Mouse (Mus musculus) kidney, embryonic 15.5 days (tissue): ENCODE data around the gene Cabin1. TPM values are rescaled to one million over a fixed set of nuclear protein-coding genes. Genes with fewer than 3 reads are reported as not detected.

Source experiments
- ATAC-seq: fragments of 200-750 bp; cut with Nextera tagmentation; replicated peaks from 2 replicates; pipeline ENCODE4 v1.8.0; 2017; ENCODE audit warnings: moderate TSS enrichment; ENCODE audit not compliant: low FRiP score
- H3K27ac ChIP-seq: fragments of 300-500 bp; sonication (generic); 2 replicates; pipeline ENCODE4 v1.5.1; 2015; ENCODE audit warnings: mild to moderate bottlenecking, inconsistent platforms
- H3K27me3 ChIP-seq: fragments of 300-500 bp; sonication (generic); 2 replicates; pipeline ENCODE4 v1.6.1; 2015; ENCODE audit warnings: inconsistent platforms
- H3K36me3 ChIP-seq: fragments of 300-500 bp; sonication (generic); 2 replicates; pipeline ENCODE4 v1.6.1; 2015; ENCODE audit warnings: inconsistent platforms
- H3K4me1 ChIP-seq: fragments of 300-500 bp; sonication (generic); 2 replicates; pipeline ENCODE4 v1.6.1; 2015; ENCODE audit warnings: inconsistent platforms
- H3K4me2 ChIP-seq: fragments of 300-500 bp; sonication (generic); 2 replicates; pipeline ENCODE4 v1.6.1; 2015; ENCODE audit warnings: moderate library complexity, mild to moderate bottlenecking, inconsistent platforms
- H3K4me3 ChIP-seq: fragments of 300-500 bp; sonication (generic); replicated peaks from 2 replicates; pipeline ENCODE4 v1.5.1; 2015; ENCODE audit warnings: mild to moderate bottlenecking, inconsistent platforms
- H3K9ac ChIP-seq: fragments of 300-500 bp; sonication (generic); 2 replicates; pipeline ENCODE4 v1.6.1; 2015; ENCODE audit warnings: mild to moderate bottlenecking, inconsistent platforms
- H3K9me3 ChIP-seq: fragments of 300-500 bp; sonication (generic); replicated peaks from 2 replicates; pipeline ENCODE4 v1.6.1; 2016; ENCODE audit warnings: inconsistent platforms
- WGBS: fragments of 180-500 bp; shearing (Covaris S2); methylation state at CpG from one replicate; pipeline ENCODE4 v1.1.7; 2015; ENCODE audit warnings: mixed read lengths; 5-methylcytosine and 5-hydroxymethylcytosine counted together
- polyA plus RNA-seq: library from polyadenylated mRNA; unstranded; fragments of >200 nt; fragmentation: Nextera tagmentation; extraction: Ambion mirVana; gene quantifications from 2 replicates; pipeline ENCODE4 v1.2.1, GENCODE M21; 2015

Gene Cabin1
- polyA plus RNA-seq, 1 experiment from 2014 or later: 35.1 TPM

DNA sequence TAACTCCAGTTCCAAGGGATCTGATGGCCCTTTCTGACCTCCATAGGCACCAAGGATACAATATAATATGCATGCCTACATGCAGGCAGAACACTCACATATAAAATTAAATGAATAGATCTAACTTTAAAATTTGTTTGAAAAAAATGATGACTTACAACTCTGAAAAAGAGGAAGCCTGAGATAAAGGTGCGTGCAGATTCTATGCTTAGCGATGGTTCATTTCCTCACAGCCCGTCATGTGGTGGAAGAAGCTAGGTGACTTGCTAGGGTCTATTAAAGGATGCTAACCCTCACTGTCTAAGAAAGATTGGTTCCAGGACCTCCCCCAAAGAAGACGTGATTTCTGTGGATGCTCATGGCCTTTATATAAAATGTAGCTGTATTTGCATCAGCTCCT, 148.1 kb downstream of the Cabin1 start:
- H3K9me3 ChIP-seq: no peaks in the 10 kb centered on the region
- H3K4me3 ChIP-seq: no peak overlapping the region
- no peak overlapping the region for H3K27ac ChIP-seq
- H3K9ac ChIP-seq: no peak overlapping the region
- no peak overlapping the region for H3K4me2 ChIP-seq
- H3K27me3 ChIP-seq: no peaks in the 10 kb centered on the region
- no peaks in the 10 kb centered on the region for H3K36me3 ChIP-seq
- WGBS: 86% methylated on average over 4 of the region's 4 CpGs
- ATAC-seq: no peak
- no peaks in the 10 kb centered on the region for H3K4me1 ChIP-seq

GRCm38 (mm10) chr10:75610486-75610885, 153.7 kb downstream of the Cabin1 start:
- no peaks in the 10 kb centered on the region for H3K4me1 ChIP-seq
- no peak overlapping the region for H3K4me3 ChIP-seq
- no peaks in the 10 kb centered on the region for H3K27me3 ChIP-seq
- no peak overlapping the region for H3K4me2 ChIP-seq
- no peaks in the 10 kb centered on the region for H3K9me3 ChIP-seq
- WGBS: 66% methylated on average over 7 of the region's 7 CpGs
- no peaks in the 10 kb centered on the region for H3K36me3 ChIP-seq
- no peak overlapping the region for H3K27ac ChIP-seq
- H3K9ac ChIP-seq: no peak overlapping the region
- ATAC-seq: no peak

- ATAC-seq: no peak
- Histone ChIP-seq H3K27me3 (no peaks in the 10 kb centered on the region), H3K9ac (no peak overlapping the region), H3K4me1 (no peaks in the 10 kb centered on the region), H3K9me3 (no peaks in the 10 kb centered on the region), H3K4me3 (no peak overlapping the region), H3K36me3 (no peaks in the 10 kb centered on the region), H3K4me2 (no peak overlapping the region), H3K27ac (no peak overlapping the region)
- 79% methylated on average over 11 of the region's 11 CpGs for WGBS
Measured at GRCm38 (mm10) chr10:75608975-75609374, 155.2 kb downstream of the Cabin1 start.

- WGBS: 92% methylated on average over 4 of the region's 4 CpGs
- Histone ChIP-seq H3K27me3 (no peaks in the 10 kb centered on the region), H3K27ac (no peak overlapping the region), H3K36me3 (no peaks in the 10 kb centered on the region), H3K4me3 (no peak overlapping the region), H3K4me1 (no peaks in the 10 kb centered on the region), H3K9me3 (no peaks in the 10 kb centered on the region), H3K9ac (no peak overlapping the region), H3K4me2 (no peak overlapping the region)
- ATAC-seq: no peak
Measured at GRCm38 (mm10) chr10:75607253-75607652, 156.9 kb downstream of the Cabin1 start.

DNA sequence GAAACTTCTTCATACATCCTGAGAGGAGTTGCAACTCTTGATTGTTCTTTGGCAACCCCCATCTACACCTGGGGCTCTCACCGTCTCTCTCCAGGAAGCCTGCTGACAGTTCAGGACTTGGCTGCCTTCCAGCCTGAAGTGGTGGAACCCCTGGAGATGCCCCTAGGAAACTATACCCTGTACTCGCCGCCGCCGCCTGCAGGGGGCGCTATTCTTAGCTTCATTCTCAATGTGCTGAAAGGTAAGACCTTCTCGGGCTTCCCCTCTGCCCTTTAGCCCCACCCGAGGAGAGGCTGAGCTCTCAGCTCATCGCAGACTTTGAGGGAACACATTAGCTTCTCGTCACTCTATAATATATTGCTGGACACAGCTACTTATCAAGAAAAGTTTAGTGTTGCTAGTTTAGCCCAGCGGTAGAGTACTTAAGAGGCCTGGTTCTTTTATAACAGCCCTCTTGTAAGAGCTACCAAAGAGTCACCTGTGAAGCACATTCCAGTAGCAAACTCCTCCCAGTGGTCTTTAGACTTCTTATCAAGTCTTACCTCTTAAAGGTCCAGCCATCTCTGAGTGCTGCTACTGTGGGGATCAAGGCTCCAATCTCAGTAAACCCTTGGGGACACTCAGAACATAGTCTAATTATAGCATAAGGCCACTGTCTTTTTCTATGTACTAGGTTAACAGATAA, 158.8 kb downstream of the Cabin1 start:
- WGBS: 41% methylated on average over 11 of the region's 11 CpGs
- H3K4me2 ChIP-seq: no peak overlapping the region
- H3K9ac ChIP-seq: no peak overlapping the region
- H3K27me3 ChIP-seq: no peaks in the 10 kb centered on the region
- H3K9me3 ChIP-seq: no peaks in the 10 kb centered on the region
- H3K4me3 ChIP-seq: no peak overlapping the region
- no peak overlapping the region for H3K27ac ChIP-seq
- H3K36me3 ChIP-seq: no peaks in the 10 kb centered on the region
- no peak for ATAC-seq
- no peaks in the 10 kb centered on the region for H3K4me1 ChIP-seq

DNA sequence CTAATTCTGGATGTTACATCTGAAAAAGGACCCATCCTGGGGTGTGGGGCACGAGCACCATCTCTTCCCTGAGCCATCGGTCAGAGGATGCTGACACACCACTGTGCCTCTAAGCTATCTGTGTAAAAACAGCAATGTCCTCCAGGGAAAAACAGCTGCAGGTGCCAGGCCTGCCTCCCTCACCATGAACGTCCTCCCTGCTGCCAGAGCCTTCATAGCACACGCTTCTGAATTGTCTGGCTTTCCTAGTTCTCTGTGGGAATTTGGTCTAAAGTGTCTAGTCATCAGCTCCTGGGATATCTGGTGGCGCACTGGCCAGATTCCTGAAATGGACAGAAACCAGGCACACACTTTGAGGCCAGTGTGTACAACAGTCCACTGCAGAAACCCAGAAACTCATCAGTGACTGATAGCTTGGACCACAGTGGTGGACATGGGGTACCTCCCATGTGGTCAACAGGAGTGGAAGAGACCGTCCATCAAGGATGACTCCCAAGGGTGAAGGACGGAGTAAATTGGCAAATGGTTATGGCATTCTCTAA, 163.9 kb downstream of the Cabin1 start:
- Histone ChIP-seq H3K4me3 (no peak overlapping the region), H3K36me3 (no peaks in the 10 kb centered on the region), H3K9me3 (0 out of 2 replicates have a peak, but pooled peaks cover 3% of the 10 kb centered on the region), H3K4me1 (no peaks in the 10 kb centered on the region), H3K27ac (no peak overlapping the region), H3K4me2 (no peak overlapping the region), H3K27me3 (no peaks in the 10 kb centered on the region), H3K9ac (no peak overlapping the region)
- 88% methylated on average over 7 of the region's 7 CpGs for WGBS
- no peak for ATAC-seq

Other genes starting within 250 kb of the Cabin1 start
- 175 and 183 TPM in 2 replicates for gene Snrpd3, start 246.8 kb downstream of the Cabin1 start, polyA plus RNA-seq
- gene Gucd1, start 246.4 kb downstream of the Cabin1 start, polyA plus RNA-seq: 44.2 and 46.0 TPM in 2 replicates
- gene Lrrc75b, start 204.0 kb downstream of the Cabin1 start, polyA plus RNA-seq: 3.0 and 3.1 TPM in 2 replicates
- 128 and 137 TPM in 2 replicates for gene Ggt1, start 202.7 kb downstream of the Cabin1 start, polyA plus RNA-seq
- 6.7 and 7.7 TPM in 2 replicates for gene Ggt5, start 175.0 kb downstream of the Cabin1 start, polyA plus RNA-seq
- gene Susd2, start 120.3 kb downstream of the Cabin1 start, polyA plus RNA-seq: 16.5 and 22.6 TPM in 2 replicates
- gene Ddt, start 9.1 kb upstream of the Cabin1 start, polyA plus RNA-seq: 81.8 and 84.2 TPM in 2 replicates
- gene Gm20441, start 16.6 kb upstream of the Cabin1 start, polyA plus RNA-seq: 0.40 TPM in 1 of 2 replicates, not detected in the other
- 42.2 and 43.8 TPM in 2 replicates for gene Gstt3, start 17.1 kb upstream of the Cabin1 start, polyA plus RNA-seq
- 12.6 and 15.8 TPM in 2 replicates for gene Gstt1, start 34.2 kb upstream of the Cabin1 start, polyA plus RNA-seq
- not detected in 2 replicates for gene Gstt4, start 58.2 kb upstream of the Cabin1 start, polyA plus RNA-seq
- gene Gstt2, start 73.1 kb upstream of the Cabin1 start, polyA plus RNA-seq: 38.2 and 39.6 TPM in 2 replicates
- 2,032 and 2,056 TPM in 2 replicates for gene Mif, start 95.9 kb upstream of the Cabin1 start, polyA plus RNA-seq
- gene Derl3, start 129.1 kb upstream of the Cabin1 start, polyA plus RNA-seq: 3.3 and 5.0 TPM in 2 replicates
- gene Smarcb1, start 157.3 kb upstream of the Cabin1 start, polyA plus RNA-seq: 219 and 239 TPM in 2 replicates
- gene Chchd10, start 168.8 kb upstream of the Cabin1 start, polyA plus RNA-seq: 140 and 148 TPM in 2 replicates
- gene Mmp11, start 172.2 kb upstream of the Cabin1 start, polyA plus RNA-seq: 48.2 and 57.3 TPM in 2 replicates
- 0.30 and 1.0 TPM in 2 replicates for gene Gm867, start 176.3 kb upstream of the Cabin1 start, polyA plus RNA-seq
- gene Vpreb3, start 178.7 kb upstream of the Cabin1 start, polyA plus RNA-seq: 0.57 and 1.2 TPM in 2 replicates
- gene Gm5134, start 190.2 kb upstream of the Cabin1 start, polyA plus RNA-seq: 0.05 TPM in 1 of 2 replicates, not detected in the other